Mouse (Mus musculus) cortical plate, adult 2 months (tissue): ENCODE measurements around the gene Klhl32.

ENCODE experiments used
- CTCF ChIP-seq: fragments of 200-500 bp; IDR thresholded peaks from 2 replicates; pipeline ENCODE4 v1.5.1; 2011; ENCODE audit warnings: mild to moderate bottlenecking, control low read depth, low read length; ENCODE audit not compliant: insufficient read depth; ENCODE audit errors: extremely low read depth
- POLR2A ChIP-seq: fragments of 200-500 bp; IDR thresholded peaks from 2 replicates; pipeline ENCODE4 v1.6.1; 2011; ENCODE audit warnings: mild to moderate bottlenecking, low read length, control low read depth; ENCODE audit not compliant: insufficient read depth; ENCODE audit errors: extremely low read depth

DNA sequence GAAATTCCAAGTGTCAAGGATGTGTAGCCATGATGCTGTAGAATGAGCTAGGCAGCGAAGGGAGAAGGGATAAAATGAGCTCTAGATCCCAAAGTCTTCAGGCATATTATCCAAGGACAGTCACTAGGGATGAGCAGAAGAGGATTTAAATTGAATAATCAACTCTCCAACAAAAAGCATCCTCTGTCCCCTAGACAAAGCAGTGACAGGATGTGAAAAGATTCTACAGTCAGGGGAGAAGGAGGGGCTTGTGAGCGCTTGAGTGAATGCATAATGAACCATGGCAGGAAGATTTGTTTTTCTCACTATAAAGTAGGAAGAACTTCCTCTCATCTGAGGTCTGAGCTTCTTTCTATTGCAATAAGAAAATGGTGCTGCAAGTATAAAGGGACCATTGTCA, 170.8 kb downstream of the Klhl32 start:
- TF ChIP-seq CTCF (no peak), POLR2A (no peak)
